Mouse (Mus musculus) embryo, embryonic 9.5 days (tissue): Measurements from ENCODE around the gene Ptch2.

Source experiments
- DNase-seq: peaks from one replicate; pipeline ENCODE4 v3.0.0-alpha.2; 2017; ENCODE audit errors: extremely low spot score

Ptch2 gene

DNA sequence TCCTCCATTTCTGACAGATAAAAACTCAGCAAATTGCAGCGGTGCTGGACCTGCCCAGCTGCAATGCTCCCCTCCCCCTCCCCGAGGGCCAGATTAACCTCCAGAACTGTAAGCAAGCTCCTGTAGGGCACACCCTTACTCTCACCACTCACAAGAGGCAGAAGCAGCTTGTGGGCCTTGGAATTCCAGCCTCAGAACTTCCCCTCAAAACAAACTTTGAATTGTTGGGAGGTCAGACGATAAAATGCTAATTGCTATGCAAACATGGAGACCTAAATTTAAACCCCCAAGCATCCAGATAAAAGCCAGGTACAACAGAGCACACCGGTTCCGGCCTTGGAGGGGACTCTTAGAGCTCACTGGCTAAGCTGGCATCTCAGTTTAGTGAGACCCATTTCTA is 56.8 kb downstream of the Ptch2 start:
- DNase-seq, result no peak

DNA sequence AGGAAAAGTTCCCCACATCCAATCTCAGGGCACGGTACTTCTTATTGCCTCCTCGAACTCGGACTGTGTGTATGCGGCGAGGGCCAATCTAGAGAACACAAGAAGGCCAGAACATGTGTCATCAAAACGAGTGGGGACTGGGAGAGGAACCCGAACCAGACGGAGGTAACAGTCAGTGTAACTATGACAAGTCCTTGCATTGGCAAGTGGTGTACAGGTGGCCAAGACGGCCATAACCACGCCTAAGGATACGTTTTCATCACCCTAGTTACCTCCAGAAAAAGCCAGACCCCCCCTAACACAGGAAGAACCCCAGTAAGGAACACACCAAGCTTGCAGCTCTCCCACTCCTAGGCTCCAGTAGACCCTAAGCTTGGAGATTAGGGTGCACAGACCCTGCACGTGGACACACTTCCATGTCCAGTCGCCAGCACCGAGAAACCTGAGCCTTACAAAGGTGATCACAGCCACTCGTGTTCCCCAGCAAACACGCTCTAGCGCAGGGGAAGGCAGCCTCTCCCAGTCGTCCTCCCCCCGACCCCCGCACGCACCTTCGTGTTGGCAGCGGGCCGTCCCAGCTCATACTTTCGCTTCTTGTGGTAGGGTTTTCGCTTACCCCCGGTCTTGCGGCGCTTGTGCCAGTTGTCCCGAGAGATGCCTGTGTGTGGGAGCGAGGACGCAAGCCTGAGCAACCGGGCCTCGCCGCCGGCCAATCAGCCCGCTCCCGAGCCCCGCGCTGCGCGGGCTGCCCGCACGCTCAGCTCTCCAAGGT is 59.3 kb downstream of the Ptch2 start:
- no peak for DNase-seq

- DNase-seq, result peak; percentile 92
These were observed 60.0 kb downstream of the Ptch2 start, which contains the start of gene Rps8 for GRCm38 (mm10) chr4:117155792-117156355. Gene Rps8 (minus strand): TSS chr4:117156243.

DNA sequence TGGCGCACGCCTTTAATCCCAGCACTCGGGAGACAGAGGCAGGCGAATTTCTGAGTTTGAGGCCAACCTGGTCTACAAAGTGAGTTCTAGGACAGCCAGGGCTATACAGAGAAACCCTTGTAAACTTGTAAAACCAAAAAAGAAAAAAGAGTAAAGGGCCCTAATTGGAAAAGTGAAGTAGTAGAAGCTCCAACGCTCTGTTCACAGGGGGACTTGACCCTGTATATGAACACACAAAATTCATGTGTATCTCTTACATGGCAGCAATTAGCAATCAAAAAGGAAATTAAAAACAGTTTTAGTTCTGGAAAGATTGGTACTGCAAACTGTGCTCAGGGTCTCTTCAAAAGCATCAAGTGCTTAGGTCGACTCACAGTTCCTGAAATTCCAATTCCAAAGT is 60.5 kb downstream of the Ptch2 start:
- DNase-seq, result no peak

DNA sequence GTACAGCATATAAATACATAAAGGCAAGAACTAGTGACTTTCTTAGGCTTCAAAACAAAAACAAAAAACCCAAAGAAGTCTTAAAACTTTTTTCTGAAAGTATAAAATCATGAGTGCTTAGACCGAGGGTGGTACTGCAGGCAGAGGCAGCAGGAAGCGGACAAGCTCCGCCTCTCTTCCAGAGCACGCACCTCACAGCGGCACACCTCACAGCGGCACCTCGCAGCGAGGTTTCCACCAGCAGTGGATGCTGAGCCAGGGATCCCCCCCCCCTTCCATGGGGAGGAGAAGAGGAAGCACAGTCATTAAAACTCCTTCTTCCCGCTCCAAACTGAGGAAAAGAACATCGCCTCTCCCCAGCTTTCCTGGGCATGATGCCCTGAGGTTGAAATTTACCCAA is 63.8 kb downstream of the Ptch2 start:
- no peak for DNase-seq

DNA sequence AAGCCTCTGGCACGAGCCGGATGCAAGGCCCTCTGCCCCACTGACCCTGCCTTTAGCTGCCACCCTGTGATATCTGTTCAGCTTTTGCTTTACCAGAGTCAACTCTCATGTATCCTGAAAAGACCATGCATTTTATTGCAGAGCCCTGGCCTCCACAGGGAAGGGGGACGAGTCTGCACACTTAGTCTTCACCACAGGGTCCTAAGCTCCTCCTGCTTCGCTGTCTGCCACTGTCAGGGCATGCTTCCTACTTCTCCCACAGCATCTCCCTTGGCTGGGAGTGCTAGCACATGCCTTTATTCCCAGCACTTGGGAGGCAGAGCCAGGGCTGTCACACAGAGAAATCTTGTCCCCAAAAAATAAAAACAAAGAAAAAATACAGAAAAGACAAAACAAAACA is 65.3 kb downstream of the Ptch2 start:
- no peak for DNase-seq
